Mouse (Mus musculus): Measurements from ENCODE around the gene Immp2l. TPM values are rescaled to one million over a fixed set of nuclear protein-coding genes. Genes with fewer than 3 reads are reported as not detected.

Immp2l gene
- polyA plus RNA-seq, 1 experiment from 2014 or later, result 7.4 TPM

DNA sequence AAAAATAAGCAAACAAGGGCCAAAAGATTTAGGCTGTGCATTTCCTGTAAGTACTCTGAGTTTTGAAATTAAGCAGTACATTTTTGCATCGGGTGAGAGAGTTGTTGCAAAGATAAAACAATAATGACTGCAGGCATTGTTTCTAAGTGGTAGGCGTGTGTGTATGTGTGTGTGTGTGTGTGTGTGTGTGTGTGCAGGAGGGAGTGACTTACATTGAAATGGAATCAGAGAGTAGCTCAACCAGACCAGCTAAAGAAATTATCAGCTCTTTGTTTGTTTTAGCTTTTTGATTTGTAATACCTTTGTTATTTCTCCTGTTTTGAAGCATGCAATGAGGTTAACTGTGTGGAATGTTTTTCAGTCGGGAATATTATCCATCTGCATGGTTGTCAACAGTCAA, 378.0 kb downstream of the Immp2l start:
- H3K36me3 ChIP-seq (replicated peaks; ENCODE audit: control insufficient read depth, insufficient read depth), result no peaks in the 10 kb centered on the region
- no peaks in the 10 kb centered on the region for H3K9me3 ChIP-seq (ENCODE audit: control insufficient read depth, low read length)
- H3K27ac ChIP-seq, result no peak overlapping the region
- no peaks in the 10 kb centered on the region for H3K4me1 ChIP-seq (replicated peaks; ENCODE audit: control insufficient read depth, insufficient read depth, low read length)
- DNase-seq (ENCODE audit: low spot score) (no peak), ATAC-seq (ENCODE audit: low FRiP score) (no peak)
- no peak overlapping the region for H3K4me3 ChIP-seq (replicated peaks; ENCODE audit: low read length)
- WGBS, result 75% methylated on average over 3 of the region's 3 CpGs
- no peak overlapping the region for H3K4me2 ChIP-seq (replicated peaks)
- no peaks in the 10 kb centered on the region for H3K27me3 ChIP-seq (ENCODE audit: control insufficient read depth, insufficient read depth, low read length)
- H3K9ac ChIP-seq, result no peak overlapping the region

DNA sequence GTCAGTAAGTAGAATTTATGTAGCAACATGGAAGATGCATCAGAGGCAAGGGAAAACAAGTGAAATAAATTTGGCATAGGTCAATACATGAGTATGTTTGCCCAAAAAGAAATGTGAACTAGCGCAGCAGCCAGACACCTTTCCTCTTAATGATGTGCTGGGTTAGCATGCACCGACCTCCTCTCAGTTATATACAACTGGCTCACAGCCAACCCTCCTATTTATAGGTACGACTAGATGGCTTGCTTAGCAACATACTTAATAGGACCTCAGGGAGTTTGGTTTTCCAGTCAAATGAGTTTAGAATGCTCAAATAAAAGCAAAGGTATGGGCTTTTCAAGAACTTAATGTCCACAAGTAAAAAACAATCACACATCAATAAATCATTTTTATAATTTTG, 385.5 kb downstream of the Immp2l start:
- Histone ChIP-seq H3K4me1 (replicated peaks; ENCODE audit: control insufficient read depth, insufficient read depth, low read length) (peaks cover 4% of the 10 kb centered on the region; the same call in 1 of the 2 replicates), H3K27me3 (ENCODE audit: control insufficient read depth, insufficient read depth, low read length) (no peaks in the 10 kb centered on the region), H3K27ac (no peak overlapping the region), H3K9ac (no peak overlapping the region), H3K4me3 (replicated peaks; ENCODE audit: low read length) (no peak overlapping the region), H3K4me2 (replicated peaks) (no peak overlapping the region), H3K36me3 (replicated peaks; ENCODE audit: control insufficient read depth, insufficient read depth) (no peaks in the 10 kb centered on the region), H3K9me3 (ENCODE audit: control insufficient read depth, low read length) (no peaks in the 10 kb centered on the region)
- DNase-seq (ENCODE audit: low spot score), result peak; percentile 36
- 44% methylated on average over 3 of the region's 3 CpGs for WGBS
- ATAC-seq (ENCODE audit: low FRiP score), result no peak

DNA sequence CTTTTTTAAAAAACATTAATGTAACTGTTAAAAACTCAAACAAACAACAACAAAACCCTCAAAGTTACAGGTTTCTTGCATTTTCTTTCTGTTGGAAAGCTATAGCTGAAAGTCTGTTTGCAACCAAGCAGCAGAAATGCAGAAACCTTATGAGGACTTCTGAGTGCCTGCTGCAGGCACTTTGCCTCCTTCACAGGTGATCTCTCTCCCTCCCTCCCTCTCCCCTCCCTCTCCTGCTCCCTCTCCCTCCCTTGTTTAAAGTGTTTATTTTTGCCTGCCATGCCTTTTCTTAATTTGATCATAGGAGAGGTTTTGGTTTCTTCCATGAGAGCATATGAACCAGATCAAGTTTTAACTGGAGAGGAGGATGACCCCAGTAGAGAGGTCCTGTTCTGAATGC, 392.7 kb downstream of the Immp2l start:
- no peak overlapping the region for H3K4me2 ChIP-seq (replicated peaks)
- H3K9me3 ChIP-seq (ENCODE audit: control insufficient read depth, low read length), result no peaks in the 10 kb centered on the region
- no peak for ATAC-seq (ENCODE audit: low FRiP score)
- no peak for DNase-seq (ENCODE audit: low spot score)
- no peaks in the 10 kb centered on the region for H3K36me3 ChIP-seq (replicated peaks; ENCODE audit: control insufficient read depth, insufficient read depth)
- H3K27ac ChIP-seq, result no peak overlapping the region
- no peaks in the 10 kb centered on the region for H3K27me3 ChIP-seq (ENCODE audit: control insufficient read depth, insufficient read depth, low read length)
- H3K9ac ChIP-seq, result no peak overlapping the region
- H3K4me3 ChIP-seq (replicated peaks; ENCODE audit: low read length), result no peak overlapping the region
- no peaks in the 10 kb centered on the region for H3K4me1 ChIP-seq (replicated peaks; ENCODE audit: control insufficient read depth, insufficient read depth, low read length)

DNA sequence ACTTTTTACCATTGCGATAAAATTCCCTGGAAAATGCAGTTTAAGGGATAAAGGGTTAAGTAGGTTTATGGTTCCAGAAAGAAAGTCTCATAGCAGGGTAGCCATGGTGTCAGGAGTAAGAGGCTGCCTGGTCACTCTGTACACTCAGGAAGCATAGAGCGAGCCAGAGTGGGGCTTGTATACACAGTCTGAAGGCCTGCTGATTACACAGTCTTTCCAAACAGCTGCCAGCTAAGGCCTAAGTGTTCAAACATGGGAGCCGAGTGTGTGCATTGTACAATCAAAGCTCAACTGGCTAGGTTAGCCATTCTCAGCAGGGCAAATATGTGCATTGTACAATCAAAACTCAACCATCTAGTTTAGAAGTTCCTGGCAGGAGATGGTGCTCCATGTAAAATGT, 393.2 kb downstream of the Immp2l start:
- no peaks in the 10 kb centered on the region for H3K36me3 ChIP-seq (replicated peaks; ENCODE audit: control insufficient read depth, insufficient read depth)
- no peak overlapping the region for H3K4me3 ChIP-seq (replicated peaks; ENCODE audit: low read length)
- H3K4me1 ChIP-seq (replicated peaks; ENCODE audit: control insufficient read depth, insufficient read depth, low read length), result no peaks in the 10 kb centered on the region
- 77% methylated on average over 3 of the region's 3 CpGs for WGBS
- H3K27ac ChIP-seq, result no peak overlapping the region
- no peak overlapping the region for H3K9ac ChIP-seq
- H3K4me2 ChIP-seq (replicated peaks), result no peak overlapping the region
- ATAC-seq (ENCODE audit: low FRiP score), result no peak
- no peak for DNase-seq (ENCODE audit: low spot score)
- H3K27me3 ChIP-seq (ENCODE audit: control insufficient read depth, insufficient read depth, low read length), result no peaks in the 10 kb centered on the region
- no peaks in the 10 kb centered on the region for H3K9me3 ChIP-seq (ENCODE audit: control insufficient read depth, low read length)

DNA sequence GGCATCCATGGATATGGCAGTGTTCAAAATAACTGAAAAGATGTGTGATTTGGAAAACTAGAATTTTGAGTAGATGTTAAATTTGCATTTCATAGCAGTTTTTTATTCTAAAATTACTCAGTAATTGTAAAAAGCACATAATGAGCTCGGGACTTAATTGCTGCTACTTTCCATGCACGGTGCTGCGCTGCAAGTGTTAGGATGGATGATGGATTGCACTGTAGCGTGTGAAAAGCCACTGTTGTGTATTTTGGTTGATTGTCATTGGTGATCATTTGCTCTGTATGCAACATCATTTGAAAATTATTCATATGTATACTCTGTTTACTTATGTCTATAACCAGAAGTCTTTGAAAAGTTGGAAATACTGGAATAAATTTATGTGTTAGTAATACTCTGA, 394.1 kb downstream of the Immp2l start:
- Histone ChIP-seq H3K4me3 (replicated peaks; ENCODE audit: low read length) (no peak overlapping the region), H3K27me3 (ENCODE audit: control insufficient read depth, insufficient read depth, low read length) (no peaks in the 10 kb centered on the region), H3K27ac (no peak overlapping the region), H3K9me3 (ENCODE audit: control insufficient read depth, low read length) (no peaks in the 10 kb centered on the region), H3K36me3 (replicated peaks; ENCODE audit: control insufficient read depth, insufficient read depth) (no peaks in the 10 kb centered on the region), H3K4me2 (replicated peaks) (no peak overlapping the region), H3K4me1 (replicated peaks; ENCODE audit: control insufficient read depth, insufficient read depth, low read length) (no peaks in the 10 kb centered on the region), H3K9ac (no peak overlapping the region)
- no peak for DNase-seq (ENCODE audit: low spot score)
- WGBS, result 74% methylated on average over 4 of the region's 4 CpGs
- no peak for ATAC-seq (ENCODE audit: low FRiP score)

DNA sequence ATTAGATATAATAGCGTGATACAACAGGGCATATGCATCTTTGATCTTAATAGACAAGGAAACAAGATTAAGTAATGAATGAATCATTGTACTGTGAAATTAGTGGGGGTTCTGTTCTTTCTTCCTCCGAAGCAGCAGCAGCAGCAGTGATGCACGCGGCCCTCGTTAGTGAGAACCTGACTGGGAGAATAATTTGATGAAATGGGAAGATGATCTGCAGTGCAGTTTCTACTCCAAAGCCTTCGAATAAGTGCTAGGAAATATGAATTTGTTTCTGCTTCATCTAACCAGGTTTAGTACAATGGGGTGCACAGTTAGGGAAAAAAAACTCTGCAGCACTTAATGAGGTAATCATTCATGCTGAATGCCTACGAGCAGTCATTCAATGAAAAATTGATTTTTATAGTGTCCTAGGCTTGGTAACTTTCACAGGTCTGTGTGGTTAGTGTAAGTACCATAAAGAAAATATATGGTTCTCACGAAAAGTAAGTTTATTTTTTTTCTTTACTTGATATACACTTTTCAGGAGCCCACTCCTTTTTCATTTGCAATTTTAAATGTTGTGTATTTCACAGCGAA, 401.3 kb downstream of the Immp2l start:
- H3K27ac ChIP-seq, result no peak overlapping the region
- DNase-seq (ENCODE audit: low spot score) (no peak), ATAC-seq (ENCODE audit: low FRiP score) (no peak)
- H3K36me3 ChIP-seq (replicated peaks; ENCODE audit: control insufficient read depth, insufficient read depth), result no peaks in the 10 kb centered on the region
- H3K4me2 ChIP-seq (replicated peaks), result no peak overlapping the region
- no peaks in the 10 kb centered on the region for H3K27me3 ChIP-seq (ENCODE audit: control insufficient read depth, insufficient read depth, low read length)
- WGBS, result 44% methylated on average over 9 of the region's 9 CpGs
- H3K4me1 ChIP-seq (replicated peaks; ENCODE audit: control insufficient read depth, insufficient read depth, low read length), result no peaks in the 10 kb centered on the region
- H3K9ac ChIP-seq, result no peak overlapping the region
- no peak overlapping the region for H3K4me3 ChIP-seq (replicated peaks; ENCODE audit: low read length)
- H3K9me3 ChIP-seq (ENCODE audit: control insufficient read depth, low read length), result no peaks in the 10 kb centered on the region

DNA sequence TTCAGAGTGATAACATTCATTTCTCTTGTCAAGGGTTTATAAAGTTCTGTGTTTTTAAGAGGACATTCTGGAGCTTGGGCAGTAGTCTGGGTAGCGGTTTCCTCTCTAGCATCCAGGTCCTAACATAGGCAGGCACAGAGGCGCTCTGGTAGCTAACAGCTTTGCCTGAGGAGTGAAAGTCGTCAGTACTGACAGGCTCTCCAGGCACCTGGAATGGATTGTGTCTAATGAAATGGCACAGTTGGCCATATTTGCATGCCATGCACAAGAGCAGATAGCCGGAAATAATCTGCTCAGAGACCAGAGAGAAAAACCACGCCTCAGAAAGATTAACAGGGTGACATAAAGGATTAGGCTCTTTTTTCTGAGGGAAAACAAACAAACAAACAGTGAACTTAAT, 403.6 kb downstream of the Immp2l start:
- Histone ChIP-seq H3K9ac (no peak overlapping the region), H3K27ac (no peak overlapping the region), H3K9me3 (ENCODE audit: control insufficient read depth, low read length) (no peaks in the 10 kb centered on the region), H3K4me1 (replicated peaks; ENCODE audit: control insufficient read depth, insufficient read depth, low read length) (no peaks in the 10 kb centered on the region), H3K4me3 (replicated peaks; ENCODE audit: low read length) (no peak overlapping the region), H3K36me3 (replicated peaks; ENCODE audit: control insufficient read depth, insufficient read depth) (no peaks in the 10 kb centered on the region), H3K27me3 (ENCODE audit: control insufficient read depth, insufficient read depth, low read length) (no peaks in the 10 kb centered on the region), H3K4me2 (replicated peaks) (no peak overlapping the region)
- peak; percentile 17; the same call in 1 of the 2 replicates for ATAC-seq (ENCODE audit: low FRiP score)
- WGBS, result 46% methylated on average over 5 of the region's 5 CpGs
- DNase-seq (ENCODE audit: low spot score), result no peak

DNA sequence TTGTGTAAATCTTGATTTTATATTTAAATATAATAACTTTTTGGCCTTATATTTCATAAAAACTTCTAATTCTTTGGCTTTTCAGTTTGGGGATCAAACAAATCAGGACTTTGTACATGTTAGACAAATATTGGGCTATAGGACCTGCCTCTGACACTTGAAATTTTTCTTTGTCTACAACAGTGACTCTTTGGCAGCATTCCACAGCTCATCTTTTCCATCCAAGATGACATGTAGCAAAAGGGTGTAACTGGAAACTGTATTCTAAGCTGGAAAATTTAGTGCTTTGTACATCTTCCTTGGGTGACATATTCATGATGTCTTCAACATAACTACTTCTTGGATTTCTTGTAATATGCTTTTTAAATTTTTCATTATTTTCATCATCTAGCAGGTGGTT, 404.9 kb downstream of the Immp2l start:
- DNase-seq (ENCODE audit: low spot score), result no peak
- H3K27ac ChIP-seq, result no peak overlapping the region
- no peak overlapping the region for H3K4me2 ChIP-seq (replicated peaks)
- no peaks in the 10 kb centered on the region for H3K4me1 ChIP-seq (replicated peaks; ENCODE audit: control insufficient read depth, insufficient read depth, low read length)
- no peaks in the 10 kb centered on the region for H3K9me3 ChIP-seq (ENCODE audit: control insufficient read depth, low read length)
- H3K4me3 ChIP-seq (replicated peaks; ENCODE audit: low read length), result no peak overlapping the region
- no peak overlapping the region for H3K9ac ChIP-seq
- no peaks in the 10 kb centered on the region for H3K36me3 ChIP-seq (replicated peaks; ENCODE audit: control insufficient read depth, insufficient read depth)
- ATAC-seq (ENCODE audit: low FRiP score), result no peak
- H3K27me3 ChIP-seq (ENCODE audit: control insufficient read depth, insufficient read depth, low read length), result no peaks in the 10 kb centered on the region

DNA sequence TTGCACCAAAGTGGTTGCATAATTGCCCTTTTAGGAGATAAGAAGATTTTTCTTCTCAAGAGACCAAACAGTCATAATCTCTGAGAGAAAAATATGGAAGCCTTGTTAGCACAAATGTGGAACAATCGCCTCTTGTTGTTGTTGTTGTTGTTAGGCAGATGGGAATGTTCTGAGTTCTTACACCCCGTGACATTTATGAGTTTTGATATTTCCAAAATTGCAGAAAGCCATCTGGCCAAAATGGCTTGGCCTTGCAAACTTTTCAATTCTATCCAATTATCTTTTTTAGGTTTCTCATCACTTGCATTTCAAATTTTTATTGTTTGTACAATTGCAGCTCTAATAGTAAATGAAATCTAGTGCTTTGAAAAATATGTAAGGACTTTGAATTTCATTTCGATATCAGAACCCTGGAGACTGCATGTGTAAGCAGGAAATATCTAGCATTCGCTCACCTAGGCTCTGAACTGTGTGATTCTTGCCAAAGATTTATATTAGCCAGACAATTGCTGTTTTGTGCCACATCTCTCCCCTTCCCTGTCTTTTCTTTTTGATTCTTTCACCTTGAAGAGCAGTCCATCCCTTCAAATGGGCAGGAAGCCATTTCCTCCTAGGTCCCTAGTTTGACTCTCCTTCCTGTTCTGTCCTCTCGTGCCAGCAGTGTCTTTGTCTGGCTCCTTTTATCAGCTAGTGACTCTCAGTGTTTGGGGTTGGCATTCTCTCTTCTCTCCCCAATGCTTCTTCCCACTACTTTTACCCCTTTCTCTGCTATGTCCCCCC, 412.5 kb downstream of the Immp2l start:
- no peak for DNase-seq (ENCODE audit: low spot score)
- Histone ChIP-seq H3K4me3 (replicated peaks; ENCODE audit: low read length) (no peak overlapping the region), H3K4me1 (replicated peaks; ENCODE audit: control insufficient read depth, insufficient read depth, low read length) (no peaks in the 10 kb centered on the region), H3K9me3 (ENCODE audit: control insufficient read depth, low read length) (no peaks in the 10 kb centered on the region), H3K9ac (no peak overlapping the region), H3K27me3 (ENCODE audit: control insufficient read depth, insufficient read depth, low read length) (no peaks in the 10 kb centered on the region), H3K4me2 (replicated peaks) (no peak overlapping the region), H3K36me3 (replicated peaks; ENCODE audit: control insufficient read depth, insufficient read depth) (no peaks in the 10 kb centered on the region), H3K27ac (no peak overlapping the region)
- WGBS, result 84% methylated on average over 5 of the region's 5 CpGs
- no peak for ATAC-seq (ENCODE audit: low FRiP score)

All from hindbrain, embryonic 14.5 days (tissue).